Mouse (Mus musculus): ENCODE measurements around the gene Bpifb2.

- no peak for TF ChIP-seq CTCF (IDR thresholded peaks at IDR 0.05; ENCODE audit: low read depth, low read length)
- no peak for TF ChIP-seq TAL1 (conservative IDR thresholded peaks at IDR 0.05; ENCODE audit: low read depth, low read length)
- no peak for TF ChIP-seq GATA1 (IDR thresholded peaks at IDR 0.05; ENCODE audit: borderline replicate concordance, low read length)
- TF ChIP-seq POLR2AphosphoS5 (IDR thresholded peaks at IDR 0.05; ENCODE audit: insufficient replicate concordance, low read depth, low read length) = no peak
Measured at GRCm38 (mm10) chr2:153853544-153853943, 21.3 kb upstream of the Bpifb2 start.
